Mouse (Mus musculus): ENCODE measurements around the gene Ypel2. TPM values are rescaled to one million over a fixed set of nuclear protein-coding genes. Genes with fewer than 3 reads are reported as not detected.

The Ypel2 gene
- polyA plus RNA-seq, 1 experiment = 1.5 TPM

DNA sequence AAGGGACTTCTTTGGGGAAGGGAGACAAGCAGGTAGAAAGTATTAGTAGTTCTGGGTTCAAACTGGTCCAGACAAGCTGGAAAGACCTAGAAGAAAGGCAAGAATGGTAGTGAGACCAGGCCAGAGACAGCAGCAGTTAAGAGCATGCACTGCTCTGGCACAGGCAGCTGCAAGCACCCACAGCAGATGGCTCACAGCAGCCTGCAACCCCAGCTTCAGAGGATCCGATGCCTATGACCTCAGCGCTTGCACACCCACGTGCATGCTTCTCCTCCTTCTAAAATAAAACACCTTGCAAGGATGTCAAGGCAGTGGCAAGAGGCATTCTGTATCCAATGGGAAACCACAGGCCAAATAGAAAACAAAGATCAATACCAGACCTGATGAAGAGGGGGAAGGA is 19.1 kb downstream of the Ypel2 start:
- no peaks in the 10 kb centered on the region for H3K79me2 ChIP-seq (ENCODE audit: control insufficient read depth, insufficient read depth)
- no peaks in the 10 kb centered on the region for H3K27me3 ChIP-seq (ENCODE audit: control insufficient read depth, insufficient read depth, insufficient read length)
- TF ChIP-seq MYOD1 (IDR thresholded peaks at IDR 0.05; ENCODE audit: control insufficient read depth in 1 of 3, insufficient read length in 2 of 3, low read depth in 2 of 3) (peak in 2 of 3 experiments; percentile 61 to 89), POLR2AphosphoS2 (IDR thresholded peaks at IDR 0.05; ENCODE audit: insufficient read length, low read depth) (no peak), SRF (IDR thresholded peaks at IDR 0.05; ENCODE audit: control insufficient read depth, insufficient read length, low read depth) (no peak), REST (IDR thresholded peaks at IDR 0.05; ENCODE audit: insufficient read depth, insufficient read length) (no peak), CEBPB (IDR thresholded peaks at IDR 0.05; ENCODE audit: insufficient read depth, poor library complexity, severe bottlenecking) (no peak), E2F4 (IDR thresholded peaks at IDR 0.05; ENCODE audit: insufficient read depth) (no peak), MYOG (IDR thresholded peaks at IDR 0.05; ENCODE audit: control insufficient read depth in 1 of 3, insufficient read depth in 1 of 3, insufficient read length in 2 of 3, low read depth in 2 of 3) (peak; percentile 25 to 87 (median 44)), USF1 (IDR thresholded peaks at IDR 0.05; ENCODE audit: low read depth) (no peak)
- H3K4me3 ChIP-seq = no peak overlapping the region
- H3ac ChIP-seq (ENCODE audit: control insufficient read depth, insufficient read length) = no peak overlapping the region
- H3K36me3 ChIP-seq (ENCODE audit: control insufficient read depth, insufficient read depth) = no peaks in the 10 kb centered on the region
- peak overlapping the region; percentile 24 for H3K4me2 ChIP-seq (ENCODE audit: low read depth)

DNA sequence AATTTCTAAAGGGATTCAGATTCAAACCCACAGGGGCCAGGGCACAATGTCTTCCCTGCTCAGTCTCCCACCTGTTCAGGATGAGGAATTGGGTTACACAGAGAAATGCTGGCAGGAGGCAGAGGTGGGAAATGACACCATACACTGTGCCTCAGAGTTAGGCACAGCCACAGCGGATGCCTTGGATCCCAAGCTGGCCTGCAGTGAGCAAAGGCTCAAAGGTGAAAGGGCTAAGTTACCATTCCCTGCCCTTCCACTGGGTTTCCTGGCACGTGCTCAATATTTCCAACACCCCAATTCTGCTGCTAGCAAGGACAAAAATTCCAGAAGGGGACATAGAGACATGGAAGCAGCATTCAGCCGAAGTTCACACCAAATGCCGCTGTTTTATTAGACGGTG is 20.3 kb downstream of the Ypel2 start:
- Histone ChIP-seq H3K36me3 (ENCODE audit: control insufficient read depth, insufficient read depth) (no peaks in the 10 kb centered on the region), H3K79me2 (ENCODE audit: control insufficient read depth, insufficient read depth) (no peaks in the 10 kb centered on the region), H3ac (ENCODE audit: control insufficient read depth, insufficient read length) (no peak overlapping the region), H3K4me2 (ENCODE audit: low read depth) (no peak overlapping the region), H3K4me3 (no peak overlapping the region), H3K27me3 (ENCODE audit: control insufficient read depth, insufficient read depth, insufficient read length) (no peaks in the 10 kb centered on the region)
- TF ChIP-seq MYOG (IDR thresholded peaks at IDR 0.05; ENCODE audit: control insufficient read depth in 1 of 3, insufficient read depth in 1 of 3, insufficient read length in 2 of 3, low read depth in 2 of 3) (peak in 1 of 3 experiments; percentile 21), CEBPB (IDR thresholded peaks at IDR 0.05; ENCODE audit: insufficient read depth, poor library complexity, severe bottlenecking) (no peak), REST (IDR thresholded peaks at IDR 0.05; ENCODE audit: insufficient read depth, insufficient read length) (no peak), MYOD1 (IDR thresholded peaks at IDR 0.05; ENCODE audit: control insufficient read depth in 1 of 3, insufficient read length in 2 of 3, low read depth in 2 of 3) (peak in 1 of 3 experiments; percentile 36), E2F4 (IDR thresholded peaks at IDR 0.05; ENCODE audit: insufficient read depth) (no peak)

DNA sequence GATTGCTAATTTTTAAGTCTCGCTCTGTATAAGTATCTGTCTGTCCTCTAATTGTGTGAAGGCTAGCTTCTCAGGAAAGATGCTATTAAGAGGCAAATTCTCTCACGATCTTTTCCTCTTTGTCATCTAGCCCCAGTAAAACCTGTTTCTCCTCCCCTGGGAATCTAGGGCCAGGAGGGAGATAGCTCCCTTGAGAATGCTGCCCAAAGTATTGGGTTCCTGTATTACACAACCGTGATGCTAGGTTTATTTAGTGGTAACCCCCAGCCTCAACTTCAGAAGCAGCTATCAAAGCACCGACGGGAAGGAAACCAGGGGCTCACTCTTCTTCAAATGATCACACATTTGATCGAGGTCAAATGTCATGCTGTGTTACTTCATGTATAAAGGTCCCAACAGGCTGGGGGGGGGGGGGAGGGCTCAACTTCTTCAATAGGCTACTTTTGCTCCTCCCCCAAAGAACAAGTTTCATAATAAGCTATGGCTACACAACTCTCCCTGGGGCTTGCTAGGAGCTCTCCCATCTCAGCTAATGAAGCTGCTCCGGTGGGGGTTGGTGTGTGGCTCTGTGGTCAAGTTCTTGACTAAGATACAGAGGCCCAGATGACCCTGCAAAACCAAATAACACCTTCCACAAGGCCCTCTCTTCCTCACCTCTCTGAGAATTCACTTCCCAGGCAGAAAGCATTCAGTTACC is 22.3 kb downstream of the Ypel2 start:
- H3K36me3 ChIP-seq (ENCODE audit: control insufficient read depth, insufficient read depth) = no peaks in the 10 kb centered on the region
- H3ac ChIP-seq (ENCODE audit: control insufficient read depth, insufficient read length) = no peak overlapping the region
- no peak overlapping the region for H3K4me2 ChIP-seq (ENCODE audit: low read depth)
- H3K27me3 ChIP-seq (ENCODE audit: control insufficient read depth, insufficient read depth, insufficient read length) = no peaks in the 10 kb centered on the region
- no peaks in the 10 kb centered on the region for H3K79me2 ChIP-seq (ENCODE audit: control insufficient read depth, insufficient read depth)
- no peak overlapping the region for H3K4me3 ChIP-seq
- TF ChIP-seq POLR2A (IDR thresholded peaks at IDR 0.05; ENCODE audit: insufficient read length, low read depth) = no peak
- no peak for TF ChIP-seq SRF (IDR thresholded peaks at IDR 0.05; ENCODE audit: control insufficient read depth, insufficient read length, low read depth)
- TF ChIP-seq MYOD1 (IDR thresholded peaks at IDR 0.05; ENCODE audit: control insufficient read depth in 1 of 3, insufficient read length in 2 of 3, low read depth in 2 of 3) = no peak
- TF ChIP-seq TCF3 (IDR thresholded peaks at IDR 0.05; ENCODE audit: insufficient read length, low read depth) = no peak
- no peak for TF ChIP-seq CEBPB (IDR thresholded peaks at IDR 0.05; ENCODE audit: insufficient read depth, poor library complexity, severe bottlenecking)
- no peak for TF ChIP-seq MAX (IDR thresholded peaks at IDR 0.05; ENCODE audit: low read depth)
- no peak for TF ChIP-seq REST (IDR thresholded peaks at IDR 0.05; ENCODE audit: insufficient read depth, insufficient read length)

DNA sequence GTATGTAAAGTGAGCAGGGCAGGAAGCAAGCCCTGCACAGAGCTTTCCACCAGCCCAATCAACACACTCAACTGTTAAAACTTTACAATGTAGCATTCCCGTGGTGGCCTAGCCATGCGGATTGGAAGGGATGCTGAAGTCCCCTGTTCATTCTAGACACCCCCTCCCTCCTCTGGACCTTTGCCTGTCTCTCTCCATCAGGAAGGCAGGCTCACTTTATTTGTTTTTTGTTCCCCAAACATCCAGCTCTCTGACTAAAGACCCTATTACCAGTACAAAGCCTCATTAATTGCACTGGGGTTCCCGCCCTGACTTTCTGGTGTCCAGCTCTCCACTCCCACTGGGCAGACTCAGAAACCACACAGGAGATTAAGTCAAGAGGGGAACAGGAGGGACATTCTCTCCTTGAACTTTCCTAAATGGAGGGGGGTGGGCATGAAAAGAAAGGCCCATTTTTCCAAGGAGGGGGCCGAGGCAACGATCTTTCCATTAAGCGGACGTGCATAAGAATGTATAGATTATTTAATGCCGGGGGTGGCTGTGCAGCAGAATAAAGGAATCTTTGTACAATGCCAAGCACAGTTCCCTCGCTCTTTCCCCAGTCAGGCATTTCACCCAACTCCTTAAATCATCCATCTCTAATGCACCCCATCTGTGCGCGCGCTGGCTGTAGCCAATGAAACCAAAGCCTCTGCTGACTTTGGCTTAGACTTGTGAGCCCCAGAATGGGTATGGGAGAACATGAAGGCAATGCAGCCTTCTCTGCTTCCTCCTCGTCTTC is 24.3 kb downstream of the Ypel2 start:
- no peaks in the 10 kb centered on the region for H3K27me3 ChIP-seq (ENCODE audit: control insufficient read depth, insufficient read depth, insufficient read length)
- H3ac ChIP-seq (ENCODE audit: control insufficient read depth, insufficient read length) = no peak overlapping the region
- no peak overlapping the region for H3K4me3 ChIP-seq
- TF ChIP-seq POLR2AphosphoS2 (IDR thresholded peaks at IDR 0.05; ENCODE audit: insufficient read length, low read depth) (no peak), TCF12 (IDR thresholded peaks at IDR 0.05; ENCODE audit: insufficient read depth, poor library complexity, severe bottlenecking) (no peak), TCF3 (IDR thresholded peaks at IDR 0.05; ENCODE audit: insufficient read length, low read depth) (no peak), USF1 (IDR thresholded peaks at IDR 0.05; ENCODE audit: low read depth) (no peak), MYOD1 (IDR thresholded peaks at IDR 0.05; ENCODE audit: control insufficient read depth in 1 of 3, insufficient read length in 2 of 3, low read depth in 2 of 3) (no peak), MYOG (IDR thresholded peaks at IDR 0.05; ENCODE audit: control insufficient read depth in 1 of 3, insufficient read depth in 1 of 3, insufficient read length in 2 of 3, low read depth in 2 of 3) (no peak), POLR2A (IDR thresholded peaks at IDR 0.05; ENCODE audit: insufficient read length, low read depth) (no peak), REST (IDR thresholded peaks at IDR 0.05; ENCODE audit: insufficient read depth, insufficient read length) (no peak), MAX (IDR thresholded peaks at IDR 0.05; ENCODE audit: low read depth) (no peak), SRF (IDR thresholded peaks at IDR 0.05; ENCODE audit: control insufficient read depth, insufficient read length, low read depth) (no peak), E2F4 (IDR thresholded peaks at IDR 0.05; ENCODE audit: insufficient read depth) (no peak), CEBPB (IDR thresholded peaks at IDR 0.05; ENCODE audit: insufficient read depth, poor library complexity, severe bottlenecking) (no peak)
- H3K79me2 ChIP-seq (ENCODE audit: control insufficient read depth, insufficient read depth) = no peaks in the 10 kb centered on the region
- no peak overlapping the region for H3K4me2 ChIP-seq (ENCODE audit: low read depth)
- no peaks in the 10 kb centered on the region for H3K36me3 ChIP-seq (ENCODE audit: control insufficient read depth, insufficient read depth)
